8 mouse cellular contexts compared by ENCODE assay signal in genomic region chr12:110978607-110979406, GRCm38 (mm10). TPM values are rescaled to one million over a fixed set of nuclear protein-coding genes. Genes with fewer than 3 reads are reported as not detected.
A peak's percentile ranks its signal among the peaks of the same experiment; 100 is the strongest.
DNase-seq lines count a peak whose midpoint lies in the region; ATAC-seq and TF ChIP-seq lines count a peak whose summit lies in the region.

Gene Ankrd9, minus strand, starts transcription at chr12:110979040.

- H3K27ac ChIP-seq in CH12.LX (ENCODE audit: insufficient read depth, low read depth) = no peak within 1 kb of the TSS
- no peak within 1 kb of the TSS for H3K27ac ChIP-seq in forebrain, embryonic 11.5 days (ENCODE audit: low read depth, low read length)
- peak within 1 kb of the TSS; percentile 95 for H3K27ac ChIP-seq in heart, embryonic 16.5 days (ENCODE audit: low read length)
- peak within 1 kb of the TSS; percentile 98 for H3K27ac ChIP-seq in liver, embryonic 15.5 days (replicated peaks)
- no peak within 1 kb of the TSS; the same call in 1 of the 2 replicates for H3K27ac ChIP-seq in neural tube, embryonic 12.5 days
- H3K27ac ChIP-seq in testis, adult 2 months (ENCODE audit: control insufficient read depth, insufficient read depth, low read depth, low read length) = peak within 1 kb of the TSS; percentile 84

- TF ChIP-seq POLR2A in CH12.LX (IDR thresholded peaks at IDR 0.05; ENCODE audit: low read depth, low read length) = peak; percentile 72
- no peak; the same call in 1 of the 2 replicates for TF ChIP-seq POLR2A in testis, adult 2 months (IDR thresholded peaks at IDR 0.05; ENCODE audit: control insufficient read depth, low read depth, low read length)

- peak; percentile 83 for DNase-seq in CH12.LX (ENCODE audit: extremely low read depth)
- DNase-seq in c-Kit-positive CD71-positive TER-119-negative erythroid progenitor cells, embryonic 14.5 days (ENCODE audit: low read depth) = peak; percentile 97
- peak; percentile 99 for DNase-seq in forebrain, embryonic 11.5 days (ENCODE audit: low spot score)
- DNase-seq in kidney, postnatal 36 days = peak; percentile 99 to 100

- H3K4me3 ChIP-seq in CH12.LX (replicated peaks in 1 of 3; ENCODE audit: low read depth in 2 of 3, low read length in 2 of 3, poor library complexity in 1 of 3) = peak within 1 kb of the TSS; percentile 44 to 95 (median 63)
- peak within 1 kb of the TSS; percentile 86 for H3K4me3 ChIP-seq in forebrain, embryonic 11.5 days (ENCODE audit: low read depth, low read length)
- H3K4me3 ChIP-seq in heart, embryonic 16.5 days (ENCODE audit: low read length) = peak within 1 kb of the TSS; percentile 85
- peak within 1 kb of the TSS; percentile 95 for H3K4me3 ChIP-seq in liver, embryonic 15.5 days (replicated peaks)
- peak within 1 kb of the TSS; percentile 83 for H3K4me3 ChIP-seq in neural tube, embryonic 12.5 days
- H3K4me3 ChIP-seq in testis, adult 2 months (ENCODE audit: control insufficient read depth, low read depth, low read length) = peak within 1 kb of the TSS; percentile 93

- no peak for TF ChIP-seq CTCF in CH12.LX (conservative IDR thresholded peaks at IDR 0.05 in 1 of 2, IDR thresholded peaks at IDR 0.05 in 1 of 2; ENCODE audit: low read depth in 2 of 2, low read length in 2 of 2)
- no peak for TF ChIP-seq CTCF in testis, adult 2 months (IDR thresholded peaks at IDR 0.05; ENCODE audit: control insufficient read depth, insufficient read depth, insufficient replicate concordance, low read depth, low read length)

- in situ Hi-C loops in CH12.LX (cut with MboI; ENCODE audit: low pct_ligation_motif_present, low pct_unique_long_range_greater_than_20kb, low sequenced_read_pairs) = no loop called here

- ATAC-seq in forebrain, embryonic 11.5 days (replicated peaks; ENCODE audit: low FRiP score) = peak; percentile 98
- peak; percentile 93 for ATAC-seq in heart, embryonic 16.5 days (replicated peaks; ENCODE audit: extremely low read depth, insufficient read depth, low FRiP score)
- ATAC-seq in liver, embryonic 15.5 days (ENCODE audit: insufficient read depth) = peak; percentile 86
- peak; percentile 96 for ATAC-seq in neural tube, embryonic 12.5 days (ENCODE audit: low FRiP score, low read depth)

- no peaks in the 10 kb centered on the region for H3K79me2 ChIP-seq in CH12.LX (replicated peaks; ENCODE audit: control insufficient read depth, extremely low read depth, insufficient read depth, poor library complexity, severe bottlenecking)

- H3K36me3 ChIP-seq in CH12.LX (replicated peaks in 1 of 2; ENCODE audit: control insufficient read depth in 1 of 2, insufficient read depth in 1 of 2, low read length in 1 of 2) = peaks cover 12 to 31% of the 10 kb centered on the region in 2 experiments
- H3K36me3 ChIP-seq in forebrain, embryonic 11.5 days (ENCODE audit: control insufficient read depth, insufficient read depth, low read length) = no peaks in the 10 kb centered on the region; the same call in 1 of the 2 replicates
- peaks cover 17% of the 10 kb centered on the region; the same call in 1 of the 2 replicates for H3K36me3 ChIP-seq in heart, embryonic 16.5 days (ENCODE audit: control insufficient read depth, insufficient read depth)
- peaks cover 35% of the 10 kb centered on the region for H3K36me3 ChIP-seq in liver, embryonic 15.5 days (replicated peaks)
- peaks cover 31% of the 10 kb centered on the region for H3K36me3 ChIP-seq in neural tube, embryonic 12.5 days
- H3K36me3 ChIP-seq in testis, adult 2 months (ENCODE audit: control insufficient read depth, insufficient read depth, low read length) = no peaks in the 10 kb centered on the region

- no peak for TF ChIP-seq RAD21 in CH12.LX (IDR thresholded peaks at IDR 0.05; ENCODE audit: low read depth, low read length)

- dilution Hi-C loops in CH12.LX (cut with MboI; ENCODE audit: extremely low pct_ligation_motif_present, extremely low pct_unique_long_range_greater_than_20kb, low sequenced_read_pairs) = no loop called here

- TF ChIP-seq EP300 in CH12.LX (IDR thresholded peaks at IDR 0.05; ENCODE audit: low read length) = no peak

- peaks cover 18% of the 10 kb centered on the region for H3K27me3 ChIP-seq in CH12.LX (replicated peaks)
- no peaks in the 10 kb centered on the region for H3K27me3 ChIP-seq in forebrain, embryonic 11.5 days (ENCODE audit: control insufficient read depth, insufficient read depth, low read length)
- H3K27me3 ChIP-seq in heart, embryonic 16.5 days (ENCODE audit: control insufficient read depth, insufficient read depth, low read length) = no peaks in the 10 kb centered on the region
- H3K27me3 ChIP-seq in liver, embryonic 15.5 days = 0 out of 2 replicates have a peak, but pooled peaks cover 9% of the 10 kb centered on the region
- no peaks in the 10 kb centered on the region for H3K27me3 ChIP-seq in neural tube, embryonic 12.5 days (replicated peaks)
- no peaks in the 10 kb centered on the region for H3K27me3 ChIP-seq in testis, adult 2 months (ENCODE audit: control insufficient read depth, insufficient read depth, low read length)

- peak within 1 kb of the TSS; percentile 85 for H3K4me2 ChIP-seq in CH12.LX (ENCODE audit: insufficient read depth, low read depth, poor library complexity, severe bottlenecking)
- peak within 1 kb of the TSS; percentile 95 for H3K4me2 ChIP-seq in forebrain, embryonic 11.5 days (ENCODE audit: low read depth, low read length, severe bottlenecking)
- peak within 1 kb of the TSS; percentile 97 for H3K4me2 ChIP-seq in heart, embryonic 16.5 days (ENCODE audit: low read depth, low read length)
- peak within 1 kb of the TSS; percentile 89 for H3K4me2 ChIP-seq in liver, embryonic 15.5 days
- H3K4me2 ChIP-seq in neural tube, embryonic 12.5 days (replicated peaks) = peak within 1 kb of the TSS; percentile 93

- peak within 1 kb of the TSS; percentile 61 for H3K9ac ChIP-seq in CH12.LX (ENCODE audit: insufficient read depth, low read depth)
- H3K9ac ChIP-seq in forebrain, embryonic 11.5 days (ENCODE audit: low read length) = peak within 1 kb of the TSS; percentile 88
- H3K9ac ChIP-seq in heart, embryonic 16.5 days (ENCODE audit: low read length) = peak within 1 kb of the TSS; percentile 90
- peak within 1 kb of the TSS; percentile 98 for H3K9ac ChIP-seq in liver, embryonic 15.5 days
- H3K9ac ChIP-seq in neural tube, embryonic 12.5 days = peak within 1 kb of the TSS; percentile 82

- H3K9me3 ChIP-seq in CH12.LX (replicated peaks; ENCODE audit: low read length) = peaks cover 8% of the 10 kb centered on the region
- no peaks in the 10 kb centered on the region for H3K9me3 ChIP-seq in forebrain, embryonic 11.5 days (ENCODE audit: control insufficient read depth, low read length)
- no peaks in the 10 kb centered on the region for H3K9me3 ChIP-seq in heart, embryonic 16.5 days (replicated peaks; ENCODE audit: control insufficient read depth, low read length)
- no peaks in the 10 kb centered on the region for H3K9me3 ChIP-seq in liver, embryonic 15.5 days (replicated peaks)
- H3K9me3 ChIP-seq in neural tube, embryonic 12.5 days = no peaks in the 10 kb centered on the region

- peaks cover 23 to 43% of the 10 kb centered on the region in 2 experiments for H3K4me1 ChIP-seq in CH12.LX (ENCODE audit: control insufficient read depth in 1 of 2, insufficient read depth in 2 of 2)
- H3K4me1 ChIP-seq in forebrain, embryonic 11.5 days (replicated peaks; ENCODE audit: control insufficient read depth, insufficient read depth, low read length) = peaks cover 3% of the 10 kb centered on the region; the same call in 1 of the 2 replicates
- peaks cover 13% of the 10 kb centered on the region for H3K4me1 ChIP-seq in heart, embryonic 16.5 days (ENCODE audit: control insufficient read depth, insufficient read depth, low read length)
- peaks cover 60% of the 10 kb centered on the region for H3K4me1 ChIP-seq in liver, embryonic 15.5 days (replicated peaks)
- peaks cover 11% of the 10 kb centered on the region for H3K4me1 ChIP-seq in neural tube, embryonic 12.5 days
- H3K4me1 ChIP-seq in testis, adult 2 months (ENCODE audit: control insufficient read depth, insufficient read depth, low read length) = peaks cover 20% of the 10 kb centered on the region

- WGBS in forebrain, embryonic 11.5 days = under 1% methylated on average over 90 of the region's 90 CpGs
- WGBS in heart, embryonic 16.5 days = under 1% methylated on average over 84 of the region's 90 CpGs
- under 1% methylated on average over 90 of the region's 90 CpGs for WGBS in liver, embryonic 15.5 days (ENCODE audit: insufficient replicate concordance)
- WGBS in neural tube, embryonic 12.5 days = under 1% methylated on average over 90 of the region's 90 CpGs

TF ChIP-seq in CH12.LX, 34 proteins besides CTCF, POLR2A, EP300 and RAD21 (continues in another document):
- TF ChIP-seq NELFE (IDR thresholded peaks at IDR 0.05; ENCODE audit: low read depth, low read length) (peak; percentile 61; the same call in 1 of the 2 replicates), ZNF384 (IDR thresholded peaks at IDR 0.05; ENCODE audit: low read depth, low read length) (no peak), MAZ (IDR thresholded peaks at IDR 0.05; ENCODE audit: low read depth, low read length) (peak; percentile 67; the same call in 1 of the 2 replicates), GABPA (IDR thresholded peaks at IDR 0.05; ENCODE audit: insufficient replicate concordance, low read depth, low read length) (no peak), MEF2A (IDR thresholded peaks at IDR 0.05; ENCODE audit: borderline replicate concordance, low read depth, low read length) (no peak; the same call in 1 of the 2 replicates), E2F4 (IDR thresholded peaks at IDR 0.05; ENCODE audit: insufficient replicate concordance, low read depth, low read length) (no peak), ETS1 (conservative IDR thresholded peaks at IDR 0.05; ENCODE audit: low read depth, low read length) (no peak), UBTF (IDR thresholded peaks at IDR 0.05; ENCODE audit: low read depth, low read length) (no peak), IRF4 (IDR thresholded peaks at IDR 0.05; ENCODE audit: low read depth, low read length) (0 out of 2 replicates have a peak, but pooled peaks have one; percentile 3), USF1 (IDR thresholded peaks at IDR 0.05; ENCODE audit: low read depth, low read length) (no peak), NRF1 (IDR thresholded peaks at IDR 0.05; ENCODE audit: low read depth, low read length) (peak; percentile 73), MXI1 (IDR thresholded peaks at IDR 0.05; ENCODE audit: low read depth, low read length) (peak; percentile 61; the same call in 1 of the 2 replicates), JUND (conservative IDR thresholded peaks at IDR 0.05; ENCODE audit: low read depth, low read length) (no peak)

RNA-seq across cellular contexts. Expression of gene Ankrd9, which starts in this region (rescaled TPM):
- 4.7 and 5.2 TPM in 2 replicates for total RNA-seq in CH12.LX (2012; rRNA removed)
- total RNA-seq in CH12.LX (2014; rRNA removed) = 2.1 and 2.5 TPM in 2 replicates
- 1.5 and 2.4 TPM in 2 replicates for polyA plus RNA-seq in CH12.LX (2012; ENCODE audit: insufficient read length, low read depth)
- polyA plus RNA-seq in forebrain, embryonic 11.5 days (2014; fragmentation: Nextera tagmentation; extraction: Ambion mirVana) = 16.9 and 18.9 TPM in 2 replicates
- 19.3 and 22.0 TPM in 2 replicates for polyA plus RNA-seq in heart, embryonic 16.5 days (2015; fragmentation: Nextera tagmentation; extraction: Ambion mirVana)
- 63.5 and 68.6 TPM in 2 replicates for polyA plus RNA-seq in liver, embryonic 15.5 days (2015; fragmentation: Nextera tagmentation; extraction: Ambion mirVana)
- polyA plus RNA-seq in neural tube, embryonic 12.5 days (2016; fragmentation: Nextera tagmentation; extraction: Ambion mirVana) = 9.5 and 10.5 TPM in 2 replicates
- 157 and 171 TPM in 2 replicates for polyA plus RNA-seq in testis, adult 2 months (2012; rRNA removed)

Comparison
In these comparisons a context has a peak if more than half of its experiments do, and no peak if none do; other contexts are left out.
1. H3K27ac ChIP-seq: peak in heart, embryonic 16.5 days (single experiment), liver, embryonic 15.5 days (single experiment) and testis, adult 2 months (single experiment); none in CH12.LX (single experiment), forebrain, embryonic 11.5 days (single experiment) and neural tube, embryonic 12.5 days (single experiment).
2. Peak in every context shown above with its lines, with median percentiles within 50 percentile points of each other: DNase-seq, H3K4me2 ChIP-seq, H3K4me3 ChIP-seq, H3K9ac ChIP-seq and ATAC-seq.